26 mouse cellular contexts compared by ENCODE assay signal in the genomic region with DNA sequence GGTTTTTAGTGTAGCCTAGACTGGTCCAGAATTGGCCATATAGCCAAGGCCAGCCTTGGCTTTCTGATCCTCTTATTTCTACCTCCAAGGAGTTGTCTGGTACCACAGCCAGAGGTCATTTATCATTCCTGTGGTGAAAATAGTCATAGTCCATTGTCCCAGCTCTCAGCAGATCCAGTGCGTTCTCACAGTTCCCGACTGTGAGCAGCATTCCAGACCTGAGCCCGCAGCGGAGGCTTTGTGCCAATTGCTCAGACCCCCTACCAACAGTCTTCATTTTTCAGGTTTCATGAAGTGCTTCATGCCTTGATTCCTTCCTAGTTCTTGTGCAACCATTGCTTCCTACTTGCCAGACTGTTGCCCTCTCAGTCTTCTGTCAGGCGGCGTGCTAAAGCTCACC.
"Had no signal": no experiment of that assay in that cellular context is flagged by ENCODE, and none has a peak within 500 bp of the region (broad histone marks: within the 10 kb centered on the region; RNA-seq: fewer than 3 reads in every experiment).

No protein-coding gene starts in this region.

- H3K4me2 ChIP-seq: embryonic facial prominence, embryonic 12.5 days; embryonic facial prominence, embryonic 13.5 days; embryonic facial prominence, embryonic 15.5 days; forebrain, embryonic 12.5 days; forebrain, embryonic 13.5 days; forebrain, embryonic 15.5 days had no signal

- H3K4me1 ChIP-seq: embryonic facial prominence, embryonic 13.5 days; embryonic facial prominence, embryonic 15.5 days; forebrain, embryonic 15.5 days had no signal

- H3K4me3 ChIP-seq: embryonic facial prominence, embryonic 10.5 days; embryonic facial prominence, embryonic 12.5 days; embryonic facial prominence, embryonic 13.5 days; embryonic facial prominence, embryonic 15.5 days; erythroblast, embryonic 14.5 days; forebrain, embryonic 10.5 days; forebrain, embryonic 12.5 days; forebrain, embryonic 13.5 days; forebrain, embryonic 15.5 days; gastrocnemius, adult 2 months; heart, adult 2 months had no signal

- ATAC-seq: forebrain, embryonic 13.5 days; forebrain, embryonic 14.5 days; forebrain, embryonic 15.5 days; forebrain, embryonic 16.5 days; forebrain, postnatal 0 days had no signal

- H3K36me3 ChIP-seq: embryonic facial prominence, embryonic 10.5 days; embryonic facial prominence, embryonic 12.5 days; embryonic facial prominence, embryonic 13.5 days; embryonic facial prominence, embryonic 15.5 days; forebrain, embryonic 10.5 days; forebrain, embryonic 12.5 days; forebrain, embryonic 15.5 days had no signal

- H3K27me3 ChIP-seq: embryonic facial prominence, embryonic 12.5 days; embryonic facial prominence, embryonic 13.5 days; forebrain, embryonic 12.5 days; forebrain, embryonic 15.5 days had no signal

- H3K9me3 ChIP-seq: embryonic facial prominence, embryonic 10.5 days; embryonic facial prominence, embryonic 12.5 days; embryonic facial prominence, embryonic 13.5 days; embryonic facial prominence, embryonic 15.5 days; forebrain, embryonic 10.5 days; forebrain, embryonic 12.5 days; forebrain, embryonic 13.5 days; forebrain, embryonic 15.5 days had no signal

- DNase-seq: cerebellum, adult 9-10 months; cerebellum, adult 9-11 months; cerebellum, postnatal 14 days; cerebellum, postnatal 25 days; cerebellum, postnatal 36 days; embryo, embryonic 11 days; forebrain, postnatal 0 days; gastrocnemius, adult 2 months; gastrocnemius, postnatal 10 days; gastrocnemius, postnatal 14 days; gastrocnemius, postnatal 25 days; gastrocnemius, postnatal 36 days; heart, adult 11 months; heart, adult 18-20 months; heart, adult 2 months had no signal

- H3K9ac ChIP-seq: embryonic facial prominence, embryonic 12.5 days; embryonic facial prominence, embryonic 13.5 days; embryonic facial prominence, embryonic 15.5 days; forebrain, embryonic 12.5 days; forebrain, embryonic 13.5 days; forebrain, embryonic 15.5 days; forebrain, postnatal 0 days had no signal

- H3K27ac ChIP-seq: embryonic facial prominence, embryonic 10.5 days; embryonic facial prominence, embryonic 12.5 days; embryonic facial prominence, embryonic 13.5 days; embryonic facial prominence, embryonic 15.5 days; forebrain, embryonic 10.5 days; forebrain, embryonic 12.5 days; forebrain, embryonic 13.5 days; forebrain, embryonic 15.5 days; gastrocnemius, adult 2 months; heart, adult 2 months had no signal
